Mouse (Mus musculus): ENCODE results near the gene Dnase1l3.
"Not testable (repeated sequence)": the region's sequence is repeated elsewhere in the genome, so short reads cannot be mapped to it uniquely, and the experiment has no call there.

Gene Dnase1l3

GRCm38 (mm10) chr14:8015756-8016155, 21.4 kb upstream of the Dnase1l3 start:
- no peak for DNase-seq (ENCODE audit: low spot score in 2 of 2)

- no peak for DNase-seq (ENCODE audit: low spot score in 2 of 2)
Measured at GRCm38 (mm10) chr14:8011938-8012337, 17.6 kb upstream of the Dnase1l3 start.

- DNase-seq (ENCODE audit: low spot score in 2 of 2), result no peak
Measured at GRCm38 (mm10) chr14:8011297-8011696, 16.9 kb upstream of the Dnase1l3 start.

GRCm38 (mm10) chr14:8007923-8008322, 13.6 kb upstream of the Dnase1l3 start:
- no peak for DNase-seq (ENCODE audit: low spot score in 2 of 2)

- no peak for DNase-seq (ENCODE audit: low spot score in 2 of 2)
Measured at GRCm38 (mm10) chr14:8007486-8007885, 13.1 kb upstream of the Dnase1l3 start.

- DNase-seq (ENCODE audit: low spot score in 2 of 2), result no peak
Measured at GRCm38 (mm10) chr14:8007084-8007483, 12.7 kb upstream of the Dnase1l3 start.

- not testable (repeated sequence) for DNase-seq (ENCODE audit: low spot score in 2 of 2)
Measured at GRCm38 (mm10) chr14:8006061-8006460, 11.7 kb upstream of the Dnase1l3 start.

- DNase-seq (ENCODE audit: low spot score in 2 of 2), result no peak
Measured at GRCm38 (mm10) chr14:8003727-8004670, 9.6 kb upstream of the Dnase1l3 start.

- peak; percentile 34 to 67 for DNase-seq (ENCODE audit: low spot score in 2 of 2)
Measured at GRCm38 (mm10) chr14:8003093-8003670, 8.8 kb upstream of the Dnase1l3 start.

GRCm38 (mm10) chr14:8002432-8003092, 8.2 kb upstream of the Dnase1l3 start, which contains the start of gene Abhd6:
Gene Abhd6, plus strand, starts transcription at chr14:8002902.
- peak; percentile 79 to 84 for DNase-seq (ENCODE audit: low spot score in 2 of 2)

GRCm38 (mm10) chr14:8000831-8001685, 6.7 kb upstream of the Dnase1l3 start:
- DNase-seq (ENCODE audit: low spot score in 2 of 2), result no peak

- DNase-seq (ENCODE audit: low spot score in 2 of 2), result no peak
Measured at GRCm38 (mm10) chr14:8000247-8000646, 5.9 kb upstream of the Dnase1l3 start.

- no peak for DNase-seq (ENCODE audit: low spot score in 2 of 2)
Measured at GRCm38 (mm10) chr14:7999435-7999834, 5.1 kb upstream of the Dnase1l3 start.

- no peak for DNase-seq (ENCODE audit: low spot score in 2 of 2)
Measured at GRCm38 (mm10) chr14:7999030-7999429, 4.7 kb upstream of the Dnase1l3 start.

GRCm38 (mm10) chr14:7997255-7997696, 2.9 kb upstream of the Dnase1l3 start:
- DNase-seq (ENCODE audit: low spot score in 2 of 2), result peak; percentile 84 to 92

GRCm38 (mm10) chr14:7992158-7992557, 2.2 kb downstream of the Dnase1l3 start:
- no peak for DNase-seq (ENCODE audit: low spot score in 2 of 2)

GRCm38 (mm10) chr14:7991108-7991776, 3.1 kb downstream of the Dnase1l3 start:
- no peak for DNase-seq (ENCODE audit: low spot score in 2 of 2)

- no peak for DNase-seq (ENCODE audit: low spot score in 2 of 2)
Measured at GRCm38 (mm10) chr14:7989961-7990360, 4.4 kb downstream of the Dnase1l3 start.

- DNase-seq (ENCODE audit: low spot score in 2 of 2), result no peak
Measured at GRCm38 (mm10) chr14:7989371-7989770, 5.0 kb downstream of the Dnase1l3 start.

- DNase-seq (ENCODE audit: low spot score in 2 of 2), result no peak
Measured at GRCm38 (mm10) chr14:7986913-7987312, 7.5 kb downstream of the Dnase1l3 start.

GRCm38 (mm10) chr14:7981226-7981625, 13.1 kb downstream of the Dnase1l3 start:
- DNase-seq (ENCODE audit: low spot score in 2 of 2), result no peak

Measured in cerebellum, postnatal 4 days (tissue).